In the genomic region with DNA sequence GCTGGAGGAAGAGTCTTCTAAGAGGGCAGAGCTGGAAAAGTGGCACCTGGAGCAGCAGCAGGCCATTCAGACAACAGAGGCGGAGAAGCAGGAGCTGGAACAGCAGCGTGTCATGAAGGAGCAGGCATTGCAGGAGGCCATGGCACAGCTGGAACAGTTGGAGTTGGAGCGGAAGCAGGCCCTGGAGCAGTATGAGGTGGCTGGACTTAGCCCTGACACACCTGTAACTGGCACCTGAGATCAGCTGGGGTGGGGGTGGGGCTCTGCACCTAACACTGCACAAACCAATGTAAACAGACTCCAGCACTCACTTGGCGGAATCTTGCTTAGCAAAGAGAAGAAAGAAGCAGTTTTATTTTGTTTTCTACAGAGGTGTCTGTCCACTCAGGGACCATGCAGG, we compare ENCODE assay signal across 21 mouse cellular contexts. TPM values are rescaled to one million over a fixed set of nuclear protein-coding genes. Genes with fewer than 3 reads are reported as not detected.
DNase-seq lines count a peak whose midpoint lies in the region; ATAC-seq lines count a peak whose summit lies in the region.
"Had no signal": no experiment of that assay in that cellular context is flagged by ENCODE, and none has a peak within 500 bp of the region (broad histone marks: within the 10 kb centered on the region; RNA-seq: fewer than 3 reads in every experiment).

No protein-coding gene starts in this region.

- H3K36me3 ChIP-seq in intestine, embryonic 14.5 days (ENCODE audit: control insufficient read depth, insufficient read depth, low read length) = peaks cover 70% of the 10 kb centered on the region
- H3K36me3 ChIP-seq in intestine, embryonic 16.5 days (ENCODE audit: control insufficient read depth, insufficient read depth, low read length) = peaks cover 14% of the 10 kb centered on the region; the same call in 1 of the 2 replicates
- H3K36me3 ChIP-seq in stomach, embryonic 14.5 days (ENCODE audit: control insufficient read depth, insufficient read depth, low read length) = peaks cover 32% of the 10 kb centered on the region

- no peak overlapping the region for H3K4me2 ChIP-seq in intestine, embryonic 14.5 days (ENCODE audit: low read length)
- no peak overlapping the region for H3K4me2 ChIP-seq in intestine, embryonic 16.5 days (ENCODE audit: low read depth, low read length)
- H3K4me2 ChIP-seq in stomach, embryonic 14.5 days (replicated peaks; ENCODE audit: low read depth, low read length) = no peak overlapping the region
- H3K4me2 ChIP-seq: embryonic facial prominence, embryonic 13.5 days; forebrain, embryonic 12.5 days; hindbrain, embryonic 14.5 days had no signal

- H3K27ac ChIP-seq in intestine, embryonic 14.5 days (ENCODE audit: low read depth) = no peak overlapping the region
- H3K27ac ChIP-seq in intestine, embryonic 16.5 days (ENCODE audit: low read length) = peak overlapping the region; percentile 77
- H3K27ac ChIP-seq in stomach, embryonic 14.5 days (ENCODE audit: low read length) = no peak overlapping the region
- H3K27ac ChIP-seq: embryonic facial prominence, embryonic 13.5 days; forebrain, embryonic 12.5 days; heart, embryonic 10.5 days; hindbrain, embryonic 10.5 days; hindbrain, embryonic 14.5 days had no signal

- WGBS in intestine, embryonic 14.5 days = 72% methylated on average over 4 of the region's 4 CpGs
- 74% methylated on average over 4 of the region's 4 CpGs for WGBS in intestine, embryonic 16.5 days
- WGBS in stomach, embryonic 14.5 days = 77% methylated on average over 4 of the region's 4 CpGs

- ATAC-seq in intestine, embryonic 14.5 days (replicated peaks; ENCODE audit: low FRiP score, low TSS enrichment, low read depth) = peak; percentile 74; the same call in 1 of the 2 replicates
- peak; percentile 95 for ATAC-seq in intestine, embryonic 16.5 days
- peak; percentile 85 for ATAC-seq in stomach, embryonic 14.5 days (ENCODE audit: insufficient number of reproducible peaks, insufficient read depth, low FRiP score, low read depth)
- ATAC-seq: forebrain, embryonic 16.5 days had no signal

- H3K9ac ChIP-seq in intestine, embryonic 14.5 days (ENCODE audit: low read length) = no peak overlapping the region
- peak overlapping the region; percentile 30; the same call in 1 of the 2 replicates for H3K9ac ChIP-seq in intestine, embryonic 16.5 days (ENCODE audit: low read depth, low read length)
- H3K9ac ChIP-seq in stomach, embryonic 14.5 days (replicated peaks; ENCODE audit: low read depth, low read length) = no peak overlapping the region
- H3K9ac ChIP-seq: embryonic facial prominence, embryonic 13.5 days; forebrain, embryonic 12.5 days; hindbrain, embryonic 14.5 days had no signal

- no peaks in the 10 kb centered on the region for H3K27me3 ChIP-seq in intestine, embryonic 14.5 days (replicated peaks; ENCODE audit: control insufficient read depth, insufficient read depth, low read length)
- H3K27me3 ChIP-seq in intestine, embryonic 16.5 days (replicated peaks; ENCODE audit: control insufficient read depth, insufficient read depth, low read length) = no peaks in the 10 kb centered on the region
- no peaks in the 10 kb centered on the region for H3K27me3 ChIP-seq in stomach, embryonic 14.5 days (ENCODE audit: control insufficient read depth, insufficient read depth, low read length)
- H3K27me3 ChIP-seq: embryonic facial prominence, embryonic 13.5 days; forebrain, embryonic 12.5 days had no signal

- H3K9me3 ChIP-seq in intestine, embryonic 14.5 days (ENCODE audit: control insufficient read depth, low read length) = no peaks in the 10 kb centered on the region
- no peaks in the 10 kb centered on the region for H3K9me3 ChIP-seq in intestine, embryonic 16.5 days (ENCODE audit: control insufficient read depth, low read length)
- H3K9me3 ChIP-seq in stomach, embryonic 14.5 days (ENCODE audit: control insufficient read depth, low read depth, low read length) = no peaks in the 10 kb centered on the region
- H3K9me3 ChIP-seq: embryonic facial prominence, embryonic 13.5 days; forebrain, embryonic 12.5 days; G1E; heart, embryonic 10.5 days; hindbrain, embryonic 10.5 days had no signal

- no peak overlapping the region for H3K4me3 ChIP-seq in intestine, embryonic 14.5 days (ENCODE audit: low read depth, low read length)
- H3K4me3 ChIP-seq in intestine, embryonic 16.5 days (ENCODE audit: low read length) = no peak overlapping the region
- H3K4me3 ChIP-seq in stomach, embryonic 14.5 days (ENCODE audit: low read depth, low read length) = no peak overlapping the region
- H3K4me3 ChIP-seq: embryonic facial prominence, embryonic 13.5 days; forebrain, embryonic 12.5 days; heart, embryonic 10.5 days; hindbrain, embryonic 10.5 days had no signal

- no peak for DNase-seq in intestine, embryonic 14.5 days (ENCODE audit: low spot score)
- peak; percentile 72 for DNase-seq in yolk sac, embryonic 10.5 days (ENCODE audit: low spot score)
- no peak for DNase-seq in c-Kit-positive CD71-positive TER-119-positive erythroid progenitor cells, embryonic 14.5 days (ENCODE audit: low spot score)
- DNase-seq in layer of hippocampus, postnatal 36 days = no peak
- DNase-seq in cerebellum, postnatal 14 days = no peak
- DNase-seq: adrenal gland, adult 8-10 months; adrenal gland, postnatal 36 days; cerebellum, adult 11-12 months; cerebellum, adult 9-10 months; cerebellum, postnatal 36 days; gastrocnemius, postnatal 10 days; heart, adult 18-20 months had no signal

- no peaks in the 10 kb centered on the region for H3K4me1 ChIP-seq in intestine, embryonic 14.5 days (replicated peaks; ENCODE audit: control insufficient read depth, insufficient read depth, low read length)
- peaks cover 7% of the 10 kb centered on the region for H3K4me1 ChIP-seq in intestine, embryonic 16.5 days (ENCODE audit: control insufficient read depth, insufficient read depth, low read length)
- no peaks in the 10 kb centered on the region for H3K4me1 ChIP-seq in stomach, embryonic 14.5 days (ENCODE audit: control insufficient read depth, insufficient read depth, low read length)
- H3K4me1 ChIP-seq: embryonic facial prominence, embryonic 13.5 days; forebrain, embryonic 12.5 days; hindbrain, embryonic 10.5 days had no signal

RNA-seq across cellular contexts. Expression of gene Swap70, which starts 57.7 kb away (rescaled TPM):
- polyA plus RNA-seq in intestine, embryonic 14.5 days (2014; fragmentation: Nextera tagmentation; extraction: Ambion mirVana) = 32.5 and 36.0 TPM in 2 replicates
- polyA plus RNA-seq in intestine, embryonic 16.5 days (2015; fragmentation: Nextera tagmentation; extraction: Ambion mirVana) = 28.4 and 28.5 TPM in 2 replicates
- 25.2 and 26.9 TPM in 2 replicates for polyA plus RNA-seq in stomach, embryonic 14.5 days (2014; fragmentation: Nextera tagmentation; extraction: Ambion mirVana)
- 10 to 100 TPM; 10.7 TPM for total RNA-seq in layer of hippocampus, postnatal 36 days (2021)
